Mouse (Mus musculus): ENCODE results near the gene Sgsm1. TPM values are rescaled to one million over a fixed set of nuclear protein-coding genes. Genes with fewer than 3 reads are reported as not detected.

Gene Sgsm1
- polyA plus RNA-seq, 1 experiment, result 6.7 TPM

- Histone ChIP-seq H3K4me1 (ENCODE audit: control insufficient read depth, insufficient read depth, low read length) (peaks cover 18% of the 10 kb centered on the region), H3K4me3 (replicated peaks; ENCODE audit: extremely low read depth, low read depth, low read length) (no peak overlapping the region)
- no peak for DNase-seq
- WGBS, result 47% methylated on average over 14 of the region's 14 CpGs
- no peak for TF ChIP-seq CTCF (IDR thresholded peaks at IDR 0.05; ENCODE audit: insufficient read depth, low read length)
- no peak for TF ChIP-seq POLR2A (IDR thresholded peaks at IDR 0.05; ENCODE audit: borderline replicate concordance, extremely low read depth, low read depth, low read length)
Observed at GRCm38 (mm10) chr5:113216328-113216960, 94.1 kb downstream of the Sgsm1 start.

DNA sequence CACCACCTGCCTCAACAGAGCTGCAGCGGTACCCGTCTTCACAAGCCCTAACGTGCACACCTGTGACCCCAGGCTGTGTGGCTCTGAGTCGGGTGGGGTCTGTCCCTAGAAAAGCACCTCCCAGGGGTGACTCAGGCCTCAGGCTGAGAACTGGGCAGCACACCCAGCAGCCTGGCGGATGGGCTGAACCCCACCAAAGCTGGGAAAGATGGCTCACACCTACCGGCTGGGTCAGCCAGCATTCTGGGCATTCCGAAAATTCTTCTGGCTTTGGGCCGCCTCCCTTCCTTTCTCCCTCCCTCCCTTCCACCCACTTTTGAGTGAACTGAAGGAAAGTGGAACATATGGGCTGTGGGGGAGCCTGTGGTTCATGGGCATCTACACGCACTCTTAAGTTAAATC lies 95.0 kb downstream of the Sgsm1 start:
- 66% methylated on average over 9 of the region's 9 CpGs for WGBS
- TF ChIP-seq CTCF (IDR thresholded peaks at IDR 0.05; ENCODE audit: insufficient read depth, low read length), result no peak
- TF ChIP-seq POLR2A (IDR thresholded peaks at IDR 0.05; ENCODE audit: borderline replicate concordance, extremely low read depth, low read depth, low read length), result no peak
- DNase-seq, result no peak
- peaks cover 24% of the 10 kb centered on the region for H3K4me1 ChIP-seq (ENCODE audit: control insufficient read depth, insufficient read depth, low read length)
- H3K4me3 ChIP-seq (replicated peaks; ENCODE audit: extremely low read depth, low read depth, low read length), result no peak overlapping the region

DNA sequence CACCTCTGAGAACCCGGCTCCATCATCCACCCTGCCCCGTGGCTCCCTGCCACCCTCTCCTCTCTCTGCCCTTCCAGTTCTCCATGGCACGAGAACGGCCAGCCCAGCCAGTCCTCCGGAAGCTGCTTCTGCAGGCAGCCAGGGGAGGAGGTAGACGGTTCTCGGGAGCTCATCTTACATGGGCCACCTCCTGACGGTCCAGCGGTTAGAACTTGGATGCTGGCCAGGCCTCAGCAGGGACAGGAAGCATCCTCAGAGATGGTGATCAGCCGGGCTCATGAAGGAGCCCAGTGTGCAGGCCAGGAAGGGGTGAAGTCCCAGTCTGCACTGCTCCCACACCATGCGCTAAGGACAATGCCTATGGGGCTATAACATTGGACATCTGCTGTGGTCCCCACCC lies 96.1 kb downstream of the Sgsm1 start:
- TF ChIP-seq POLR2A (IDR thresholded peaks at IDR 0.05; ENCODE audit: borderline replicate concordance, extremely low read depth, low read depth, low read length) (no peak), CTCF (IDR thresholded peaks at IDR 0.05; ENCODE audit: insufficient read depth, low read length) (no peak)
- H3K4me1 ChIP-seq (ENCODE audit: control insufficient read depth, insufficient read depth, low read length), result peaks cover 33% of the 10 kb centered on the region
- no peak overlapping the region for H3K4me3 ChIP-seq (replicated peaks; ENCODE audit: extremely low read depth, low read depth, low read length)
- WGBS, result 33% methylated on average over 11 of the region's 11 CpGs
- no peak for DNase-seq

DNA sequence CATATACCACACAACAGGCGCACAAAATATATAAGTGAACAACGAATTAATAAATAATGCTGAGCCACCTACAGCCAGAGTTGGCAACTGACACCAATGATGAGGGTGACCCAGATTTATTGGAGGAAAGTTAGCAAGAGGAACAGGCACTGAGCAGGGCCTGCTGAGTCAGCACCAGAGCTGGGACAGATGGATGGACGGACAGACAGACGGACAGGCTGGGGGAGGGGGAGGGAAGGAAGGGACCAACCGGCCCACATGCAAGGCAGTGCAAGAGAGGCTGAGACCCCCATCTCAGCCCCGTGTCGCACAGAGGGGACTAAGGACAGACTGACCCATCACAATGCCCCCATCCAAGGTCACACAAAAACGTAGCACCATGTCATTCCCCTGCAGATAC lies 96.5 kb downstream of the Sgsm1 start:
- WGBS, result 60% methylated on average over 8 of the region's 8 CpGs
- no peak for TF ChIP-seq CTCF (IDR thresholded peaks at IDR 0.05; ENCODE audit: insufficient read depth, low read length)
- no peak for TF ChIP-seq POLR2A (IDR thresholded peaks at IDR 0.05; ENCODE audit: borderline replicate concordance, extremely low read depth, low read depth, low read length)
- Histone ChIP-seq H3K4me1 (ENCODE audit: control insufficient read depth, insufficient read depth, low read length) (peaks cover 35% of the 10 kb centered on the region), H3K4me3 (replicated peaks; ENCODE audit: extremely low read depth, low read depth, low read length) (no peak overlapping the region)
- no peak for DNase-seq

GRCm38 (mm10) chr5:113212156-113212835 lies 98.3 kb downstream of the Sgsm1 start:
- no peak overlapping the region for H3K4me3 ChIP-seq (replicated peaks; ENCODE audit: extremely low read depth, low read depth, low read length)
- WGBS, result 51% methylated on average over 10 of the region's 10 CpGs
- TF ChIP-seq CTCF (IDR thresholded peaks at IDR 0.05; ENCODE audit: insufficient read depth, low read length) (no peak), POLR2A (IDR thresholded peaks at IDR 0.05; ENCODE audit: borderline replicate concordance, extremely low read depth, low read depth, low read length) (no peak)
- DNase-seq, result no peak
- peaks cover 36% of the 10 kb centered on the region for H3K4me1 ChIP-seq (ENCODE audit: control insufficient read depth, insufficient read depth, low read length)

- WGBS, result 53% methylated on average over 6 of the region's 6 CpGs
- no peak for TF ChIP-seq CTCF (IDR thresholded peaks at IDR 0.05; ENCODE audit: insufficient read depth, low read length)
- TF ChIP-seq POLR2A (IDR thresholded peaks at IDR 0.05; ENCODE audit: borderline replicate concordance, extremely low read depth, low read depth, low read length), result 0 out of 2 replicates have a peak, but pooled peaks have one; percentile 13
- Histone ChIP-seq H3K4me1 (ENCODE audit: control insufficient read depth, insufficient read depth, low read length) (peaks cover 39% of the 10 kb centered on the region), H3K4me3 (replicated peaks; ENCODE audit: extremely low read depth, low read depth, low read length) (no peak overlapping the region)
- DNase-seq, result no peak
Observed at GRCm38 (mm10) chr5:113210314-113210713, 100.3 kb downstream of the Sgsm1 start.

- no peak overlapping the region for H3K4me3 ChIP-seq (replicated peaks; ENCODE audit: extremely low read depth, low read depth, low read length)
- TF ChIP-seq POLR2A (IDR thresholded peaks at IDR 0.05; ENCODE audit: borderline replicate concordance, extremely low read depth, low read depth, low read length) (no peak), CTCF (IDR thresholded peaks at IDR 0.05; ENCODE audit: insufficient read depth, low read length) (no peak)
- no peak for DNase-seq
- H3K4me1 ChIP-seq (ENCODE audit: control insufficient read depth, insufficient read depth, low read length), result peaks cover 39% of the 10 kb centered on the region
- 41% methylated on average over 13 of the region's 13 CpGs for WGBS
Observed at GRCm38 (mm10) chr5:113209898-113210297, 100.7 kb downstream of the Sgsm1 start.

GRCm38 (mm10) chr5:113209401-113209750 lies 101.2 kb downstream of the Sgsm1 start:
- no peak for TF ChIP-seq CTCF (IDR thresholded peaks at IDR 0.05; ENCODE audit: insufficient read depth, low read length)
- TF ChIP-seq POLR2A (IDR thresholded peaks at IDR 0.05; ENCODE audit: borderline replicate concordance, extremely low read depth, low read depth, low read length), result peak; percentile 22; the same call in 1 of the 2 replicates
- DNase-seq, result no peak
- WGBS, result 35% methylated on average over 11 of the region's 11 CpGs
- Histone ChIP-seq H3K4me1 (ENCODE audit: control insufficient read depth, insufficient read depth, low read length) (peaks cover 39% of the 10 kb centered on the region), H3K4me3 (replicated peaks; ENCODE audit: extremely low read depth, low read depth, low read length) (no peak overlapping the region)

- peaks cover 35% of the 10 kb centered on the region for H3K4me1 ChIP-seq (ENCODE audit: control insufficient read depth, insufficient read depth, low read length)
Observed at GRCm38 (mm10) chr5:113208622-113209400, 101.8 kb downstream of the Sgsm1 start.

More at GRCm38 (mm10) chr5:113208622-113209400, 101.8 kb downstream of the Sgsm1 start:
- no peak for TF ChIP-seq POLR2A (IDR thresholded peaks at IDR 0.05; ENCODE audit: borderline replicate concordance, extremely low read depth, low read depth, low read length)
- no peak for TF ChIP-seq CTCF (IDR thresholded peaks at IDR 0.05; ENCODE audit: insufficient read depth, low read length)
- WGBS, result 27% methylated on average over 11 of the region's 11 CpGs
- no peak overlapping the region for H3K4me3 ChIP-seq (replicated peaks; ENCODE audit: extremely low read depth, low read depth, low read length)
- peak; percentile 49 for DNase-seq
